Mouse (Mus musculus): Measurements from ENCODE around the gene Kcnk6. TPM values are rescaled to one million over a fixed set of nuclear protein-coding genes. Genes with fewer than 3 reads are reported as not detected.
A peak's percentile ranks its signal among the peaks of the same experiment; 100 is the strongest.
"Not testable (repeated sequence)": the region's sequence is repeated elsewhere in the genome, so short reads cannot be mapped to it uniquely, and the experiment has no call there.

The Kcnk6 gene
- total RNA-seq, 4 experiments from 2014 or later = 2.1 to 5.2 (median 3.2) TPM

DNA sequence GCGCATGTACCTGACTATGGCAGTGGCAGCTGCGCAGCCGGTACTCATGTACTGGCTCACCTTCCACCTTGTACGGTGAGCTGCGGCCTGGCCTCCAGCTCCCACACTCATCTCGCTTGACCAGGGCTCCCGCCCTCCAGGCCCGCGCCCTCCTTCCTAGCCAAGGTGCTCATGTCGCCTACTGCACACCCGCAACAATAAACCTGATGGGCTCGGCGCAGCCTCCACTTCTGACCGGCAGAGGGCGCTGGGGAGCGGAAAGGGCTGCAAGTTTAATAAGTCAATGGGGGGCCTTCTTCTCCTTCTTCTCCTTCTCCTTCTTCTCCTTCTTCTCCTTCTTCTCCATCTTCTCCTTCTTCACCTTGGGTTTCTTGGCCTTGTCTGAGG lies 15.0 kb upstream of the Kcnk6 start:
- peak; percentile 53 to 69 for DNase-seq (ENCODE audit: low spot score in 2 of 2)

GRCm38 (mm10) chr7:29246619-29247313 lies 14.5 kb upstream of the Kcnk6 start:
- no peak for DNase-seq (ENCODE audit: low spot score in 2 of 2)

DNA sequence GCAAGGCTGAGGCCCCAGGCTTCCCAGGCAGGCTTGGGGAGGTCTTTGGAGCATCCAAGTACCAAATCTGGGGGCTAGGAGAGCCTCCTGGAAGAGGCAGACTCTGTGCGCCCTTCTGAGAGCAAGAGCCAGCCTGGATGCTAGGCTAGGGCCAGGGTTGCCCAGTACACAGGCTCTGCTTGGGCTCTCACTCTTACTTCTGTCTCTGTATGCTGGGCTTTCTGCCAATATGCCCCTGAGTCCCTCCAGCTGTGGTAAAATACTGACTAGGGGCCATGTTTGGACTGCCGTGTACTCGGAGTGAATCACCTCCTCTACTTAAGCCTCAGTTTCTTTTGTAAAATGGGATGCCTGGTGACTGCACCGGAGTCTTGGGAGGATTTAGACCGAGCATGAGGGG lies 13.7 kb upstream of the Kcnk6 start:
- no peak for DNase-seq (ENCODE audit: low spot score in 2 of 2)

GRCm38 (mm10) chr7:29244732-29245416 lies 12.6 kb upstream of the Kcnk6 start:
- no peak for DNase-seq (ENCODE audit: low spot score in 2 of 2)

DNA sequence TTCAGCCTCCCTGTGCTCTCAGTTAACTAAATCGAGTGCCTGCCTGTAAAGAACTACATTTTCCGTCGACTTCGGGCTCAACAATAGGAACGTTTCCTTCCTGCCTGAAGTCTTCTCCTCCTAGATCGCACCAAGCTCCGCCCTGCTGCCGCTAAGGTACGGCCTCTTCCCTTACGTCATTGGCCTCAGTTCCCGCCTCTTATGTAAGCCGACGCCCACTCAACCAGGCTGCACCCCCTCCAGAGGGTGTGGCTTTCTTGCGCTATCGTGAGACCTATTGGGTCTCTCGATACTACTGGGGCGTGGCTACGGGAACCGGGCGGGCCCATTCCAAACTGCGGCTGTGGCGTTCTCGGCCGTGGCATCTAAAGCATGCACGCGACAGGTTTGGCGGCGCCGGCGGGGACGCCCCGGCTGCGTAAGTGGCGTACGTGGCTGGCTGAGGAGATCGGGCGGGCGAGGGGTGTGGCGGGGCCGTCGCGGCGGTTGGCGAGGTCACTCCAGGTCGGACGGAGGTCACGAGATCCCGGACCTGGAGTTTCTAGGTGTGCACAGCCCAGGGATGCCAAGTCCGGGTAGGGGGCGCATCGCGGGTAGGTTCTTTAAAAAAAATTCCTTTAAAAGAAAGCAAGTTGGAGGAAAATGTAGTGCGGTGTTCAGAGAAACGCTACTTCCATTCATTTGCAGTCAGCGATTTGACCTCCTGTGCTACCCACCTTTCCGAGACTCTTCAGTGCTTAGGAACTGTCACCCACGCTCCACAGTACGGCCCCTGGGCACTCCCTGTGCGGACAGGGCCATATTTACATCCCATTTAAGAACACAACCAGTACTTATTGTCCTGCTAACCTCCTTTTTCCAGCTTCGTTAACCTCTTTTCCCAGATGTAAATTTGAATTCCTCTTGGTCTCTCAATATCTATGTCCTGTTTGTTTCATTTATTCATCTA lies 6.0 kb upstream of the Kcnk6 start, which contains the start of gene Yif1b:
Gene Yif1b (plus strand): TSS at position 311 of the 949 bp plus-strand sequence.
- peak; percentile 97 to 98 for DNase-seq (ENCODE audit: low spot score in 2 of 2)

- DNase-seq (ENCODE audit: low spot score in 2 of 2) = not testable (repeated sequence)
Observed at GRCm38 (mm10) chr7:29237596-29237995, 5.3 kb upstream of the Kcnk6 start.

- DNase-seq (ENCODE audit: low spot score in 2 of 2) = no peak
Observed at GRCm38 (mm10) chr7:29236593-29236992, 4.3 kb upstream of the Kcnk6 start.

- DNase-seq (ENCODE audit: low spot score in 2 of 2) = no peak
Observed at GRCm38 (mm10) chr7:29234661-29235060, 2.3 kb upstream of the Kcnk6 start.

- no peak for DNase-seq (ENCODE audit: low spot score in 2 of 2)
Observed at GRCm38 (mm10) chr7:29233745-29234144, 1.4 kb upstream of the Kcnk6 start.

GRCm38 (mm10) chr7:29231517-29231916 lies 798 bp downstream of the Kcnk6 start:
- DNase-seq (ENCODE audit: low spot score in 2 of 2) = no peak

GRCm38 (mm10) chr7:29230560-29230959 lies 1.8 kb downstream of the Kcnk6 start:
- DNase-seq (ENCODE audit: low spot score in 2 of 2) = no peak

DNA sequence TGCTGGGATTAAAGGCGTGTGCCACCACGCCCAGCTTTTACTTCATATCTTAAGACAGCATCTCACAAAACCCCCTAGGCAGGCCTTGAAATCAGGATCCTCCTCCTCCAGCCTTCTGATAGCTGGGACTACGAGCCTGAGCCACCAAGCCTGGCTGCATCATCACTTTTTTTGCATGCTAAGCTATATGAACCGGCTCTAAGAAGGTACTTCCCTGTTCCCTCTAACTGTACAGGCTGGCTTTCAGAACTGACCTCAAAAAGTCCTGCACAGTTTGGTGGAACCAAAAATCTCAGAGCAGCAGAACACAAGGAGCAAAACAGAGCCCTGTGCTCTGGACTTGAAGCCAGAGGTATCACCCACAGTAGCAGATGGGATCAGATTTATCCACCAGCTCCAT lies 4.1 kb downstream of the Kcnk6 start:
- no peak for DNase-seq (ENCODE audit: low spot score in 2 of 2)

DNA sequence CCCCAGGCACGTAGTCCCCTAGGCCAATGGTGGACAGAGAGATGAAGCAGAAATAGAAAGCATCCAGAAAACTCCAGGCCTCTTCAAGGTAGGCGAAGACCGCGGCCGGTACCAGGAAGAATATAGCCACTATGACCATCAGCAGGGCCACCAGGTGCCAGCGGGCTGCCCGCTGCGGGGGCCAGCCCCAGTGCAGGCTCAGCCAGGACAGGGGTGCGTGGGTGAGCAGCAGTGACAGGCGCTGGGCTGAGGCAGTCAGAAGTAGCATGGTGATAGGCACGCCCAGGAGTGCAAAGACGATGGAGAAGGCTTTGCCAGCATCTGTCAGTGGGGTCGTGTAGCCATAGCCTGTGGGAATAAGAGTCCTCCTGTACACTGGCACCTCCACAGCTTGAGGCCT lies 6.8 kb downstream of the Kcnk6 start:
- DNase-seq (ENCODE audit: low spot score in 2 of 2) = no peak

DNA sequence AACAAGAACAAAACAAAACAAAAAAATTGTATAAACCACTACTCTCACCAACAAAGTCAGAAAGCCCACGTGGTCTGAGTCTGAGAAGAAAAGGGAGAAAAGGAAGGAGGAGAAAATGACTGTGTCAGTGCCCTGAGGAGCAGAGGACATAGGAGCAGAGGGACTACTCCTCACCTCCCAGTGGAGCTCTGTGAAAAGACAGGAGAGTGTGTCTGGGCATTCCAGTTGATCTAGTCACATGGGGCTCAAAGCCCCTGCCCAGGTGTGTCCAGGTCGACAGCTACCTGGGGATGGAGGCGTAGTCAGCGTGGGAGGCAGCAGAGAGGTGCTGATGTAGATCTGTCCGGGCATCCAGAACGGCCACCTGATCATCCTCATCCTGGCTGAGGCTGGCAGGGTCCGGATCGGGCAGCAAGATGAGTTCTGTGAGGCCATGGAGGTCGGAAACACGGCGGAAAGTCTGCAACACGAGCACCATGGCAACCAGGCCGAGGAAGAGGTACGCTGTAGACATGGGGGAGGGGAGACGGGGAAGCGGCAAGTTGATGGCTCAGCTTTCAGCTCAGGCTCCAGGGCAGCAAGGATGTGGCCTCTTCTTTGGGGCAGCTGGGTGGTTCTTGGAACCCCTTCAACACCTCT lies 7.4 kb downstream of the Kcnk6 start:
- no peak for DNase-seq (ENCODE audit: low spot score in 2 of 2)

DNA sequence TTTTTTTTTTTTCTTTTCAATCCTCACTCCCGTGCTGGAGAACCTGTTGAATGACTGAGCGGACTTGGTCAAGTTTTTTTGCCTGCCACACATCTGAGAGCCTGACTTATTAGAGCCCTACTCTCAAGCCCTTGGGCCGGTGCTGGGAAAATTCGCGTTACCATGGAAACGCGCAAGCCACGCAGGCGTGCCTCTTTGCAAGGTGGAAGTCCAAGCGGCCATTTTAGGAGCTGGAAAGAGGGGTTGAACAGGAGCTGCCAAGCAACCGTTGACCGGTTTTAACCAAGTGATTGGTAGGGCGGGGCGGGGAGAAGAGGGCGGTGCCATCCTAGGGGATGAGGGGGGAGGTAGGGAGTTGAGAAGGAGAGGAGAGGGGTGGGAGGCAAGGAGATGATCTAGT lies 17.5 kb downstream of the Kcnk6 start:
- DNase-seq (ENCODE audit: low spot score in 2 of 2) = no peak

GRCm38 (mm10) chr7:29214236-29214635 lies 18.1 kb downstream of the Kcnk6 start:
- no peak for DNase-seq (ENCODE audit: low spot score in 2 of 2)

DNA sequence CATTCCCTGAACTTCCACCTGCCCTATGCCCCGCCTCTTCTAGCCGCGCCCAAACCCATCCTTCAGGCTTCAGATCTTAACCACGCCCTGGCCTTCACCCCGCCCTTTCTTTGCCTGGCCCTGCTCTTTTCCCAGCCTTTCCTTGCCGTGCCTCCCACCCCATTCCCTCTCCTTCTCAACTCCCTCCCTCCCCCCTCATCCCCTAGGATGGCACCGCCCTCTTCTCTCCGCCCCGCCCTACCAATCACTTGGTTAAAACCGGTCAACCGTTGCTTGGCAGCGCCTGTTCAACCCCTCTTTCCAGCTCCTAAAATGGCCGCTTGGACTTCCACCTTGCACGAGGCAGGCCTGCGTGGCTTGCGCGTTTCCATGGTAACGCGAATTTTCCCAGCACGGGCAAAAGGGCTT lies 18.6 kb downstream of the Kcnk6 start, which contains the start of gene Catsperg1:
Gene Catsperg1 (minus strand): TSS at position 361 of the 408 bp plus-strand sequence.
- peak in 1 of 2 experiments; percentile 15 for DNase-seq (ENCODE audit: low spot score in 2 of 2)

DNA sequence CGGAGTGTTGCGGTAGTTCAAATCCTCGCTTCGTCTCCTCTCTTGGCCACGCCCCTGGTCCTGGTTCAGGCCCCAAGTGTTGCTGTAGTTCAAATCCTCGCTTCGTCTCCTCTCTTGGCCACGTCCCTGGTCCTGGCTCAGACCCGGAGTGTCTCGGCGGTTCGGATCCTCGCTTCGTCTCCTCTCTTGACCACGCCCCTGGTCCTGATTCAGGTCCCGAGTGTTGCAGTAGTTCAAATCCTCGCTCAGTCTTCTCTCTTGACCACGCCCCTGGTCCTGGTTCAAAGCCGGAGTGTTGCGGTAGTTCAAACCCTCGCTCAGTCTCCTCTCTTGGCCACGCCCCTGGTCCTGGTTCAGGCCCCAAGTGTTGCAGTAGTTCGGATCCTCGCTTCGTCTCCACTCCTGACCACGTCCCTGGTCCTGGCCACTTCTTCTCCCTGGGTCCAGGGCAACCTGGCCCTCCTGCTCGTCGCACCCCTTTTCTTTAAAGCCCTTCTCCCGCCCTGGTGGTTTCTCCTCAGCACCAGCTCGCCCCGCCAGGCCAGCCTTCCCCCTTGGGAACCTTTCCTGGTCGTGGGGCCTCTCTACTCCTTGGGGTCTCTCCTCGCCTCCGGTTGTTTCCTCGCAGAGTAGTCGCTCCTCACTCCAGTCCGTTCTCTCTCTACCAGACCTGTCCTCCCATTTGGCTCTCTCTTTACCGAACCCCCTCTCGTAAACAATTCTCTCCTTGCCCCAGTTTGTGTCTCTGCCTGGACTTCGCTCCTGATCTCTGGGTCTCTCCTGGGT lies 19.3 kb downstream of the Kcnk6 start:
- DNase-seq (ENCODE audit: low spot score in 2 of 2) = not testable (repeated sequence)

DNA sequence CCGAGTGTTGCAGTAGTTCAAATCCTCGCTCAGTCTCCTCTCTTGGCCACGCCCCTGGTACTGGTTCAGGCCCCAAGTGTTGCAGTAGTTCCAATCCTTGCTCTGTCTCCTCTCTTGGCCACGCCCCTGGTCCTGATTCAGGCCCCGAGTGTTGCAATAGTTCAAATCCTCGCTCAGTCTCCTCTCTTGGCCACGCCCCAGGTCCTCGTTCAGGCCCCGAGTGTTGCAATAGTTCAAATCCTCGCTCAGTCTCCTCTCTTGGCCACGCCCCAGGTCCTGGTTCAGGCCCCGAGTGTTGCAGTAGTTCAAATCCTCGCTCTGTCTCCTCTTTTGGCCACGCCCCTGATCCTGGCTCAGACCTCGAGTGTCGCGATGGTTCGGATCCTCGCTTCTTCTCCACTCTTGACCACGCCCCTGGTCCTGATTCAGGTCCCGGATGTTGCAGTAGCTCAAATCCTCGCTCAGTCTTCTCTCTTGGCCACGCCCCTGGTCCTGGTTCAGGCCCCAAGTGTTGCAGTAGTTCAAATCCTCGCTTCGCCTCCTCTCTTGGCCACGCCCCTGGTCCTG lies 20.0 kb downstream of the Kcnk6 start:
- no peak for DNase-seq (ENCODE audit: low spot score in 2 of 2)

Measured in layer of hippocampus, adult 8-10 months (tissue).